Mouse (Mus musculus) neural tube, embryonic 12.5 days (tissue): ENCODE results near the gene Rell1. TPM values are rescaled to one million over a fixed set of nuclear protein-coding genes. Genes with fewer than 3 reads are reported as not detected.
A peak's percentile ranks its signal among the peaks of the same experiment; 100 is the strongest.

ENCODE experiments used
- ATAC-seq: fragments of 200-750 bp; cut with Nextera tagmentation; 2 replicates; pipeline ENCODE4 v1.8.0; 2017; ENCODE audit warnings: low read depth, mild to moderate bottlenecking, moderate TSS enrichment, moderate library complexity; ENCODE audit not compliant: low FRiP score
- H3K27ac ChIP-seq: fragments of 300-500 bp; sonication (generic); 2 replicates; pipeline ENCODE4 v1.5.1; 2016
- H3K27me3 ChIP-seq: fragments of 300-500 bp; sonication (generic); replicated peaks from 2 replicates; pipeline ENCODE4 v1.6.1; 2016; ENCODE audit warnings: mild to moderate bottlenecking
- H3K36me3 ChIP-seq: fragments of 300-500 bp; sonication (generic); 2 replicates; pipeline ENCODE4 v1.6.1; 2016; ENCODE audit warnings: mild to moderate bottlenecking
- H3K4me1 ChIP-seq: fragments of 300-500 bp; sonication (generic); 2 replicates; pipeline ENCODE4 v1.6.1; 2016
- H3K4me2 ChIP-seq: fragments of 300-500 bp; sonication (generic); replicated peaks from 2 replicates; pipeline ENCODE4 v1.6.1; 2016; ENCODE audit warnings: mild to moderate bottlenecking
- H3K4me3 ChIP-seq: fragments of 300-500 bp; sonication (generic); 2 replicates; pipeline ENCODE4 v1.5.1; 2016
- H3K9ac ChIP-seq: fragments of 300-500 bp; sonication (generic); 2 replicates; pipeline ENCODE4 v1.6.1; 2016; ENCODE audit warnings: mild to moderate bottlenecking
- H3K9me3 ChIP-seq: fragments of 300-500 bp; sonication (generic); 2 replicates; pipeline ENCODE4 v1.6.1; 2016; ENCODE audit warnings: mild to moderate bottlenecking
- WGBS: fragments of 180-500 bp; shearing (Covaris S2); methylation state at CpG from one replicate; pipeline ENCODE4 v1.1.7; 2016; 5-methylcytosine and 5-hydroxymethylcytosine counted together
- polyA plus RNA-seq: library from polyadenylated mRNA; unstranded; fragments of >200 nt; fragmentation: Nextera tagmentation; extraction: Ambion mirVana; gene quantifications from 2 replicates; pipeline ENCODE4 v1.2.1, GENCODE M21; 2016

The Rell1 gene
- polyA plus RNA-seq = 13.2 and 16.4 TPM in 2 replicates

DNA sequence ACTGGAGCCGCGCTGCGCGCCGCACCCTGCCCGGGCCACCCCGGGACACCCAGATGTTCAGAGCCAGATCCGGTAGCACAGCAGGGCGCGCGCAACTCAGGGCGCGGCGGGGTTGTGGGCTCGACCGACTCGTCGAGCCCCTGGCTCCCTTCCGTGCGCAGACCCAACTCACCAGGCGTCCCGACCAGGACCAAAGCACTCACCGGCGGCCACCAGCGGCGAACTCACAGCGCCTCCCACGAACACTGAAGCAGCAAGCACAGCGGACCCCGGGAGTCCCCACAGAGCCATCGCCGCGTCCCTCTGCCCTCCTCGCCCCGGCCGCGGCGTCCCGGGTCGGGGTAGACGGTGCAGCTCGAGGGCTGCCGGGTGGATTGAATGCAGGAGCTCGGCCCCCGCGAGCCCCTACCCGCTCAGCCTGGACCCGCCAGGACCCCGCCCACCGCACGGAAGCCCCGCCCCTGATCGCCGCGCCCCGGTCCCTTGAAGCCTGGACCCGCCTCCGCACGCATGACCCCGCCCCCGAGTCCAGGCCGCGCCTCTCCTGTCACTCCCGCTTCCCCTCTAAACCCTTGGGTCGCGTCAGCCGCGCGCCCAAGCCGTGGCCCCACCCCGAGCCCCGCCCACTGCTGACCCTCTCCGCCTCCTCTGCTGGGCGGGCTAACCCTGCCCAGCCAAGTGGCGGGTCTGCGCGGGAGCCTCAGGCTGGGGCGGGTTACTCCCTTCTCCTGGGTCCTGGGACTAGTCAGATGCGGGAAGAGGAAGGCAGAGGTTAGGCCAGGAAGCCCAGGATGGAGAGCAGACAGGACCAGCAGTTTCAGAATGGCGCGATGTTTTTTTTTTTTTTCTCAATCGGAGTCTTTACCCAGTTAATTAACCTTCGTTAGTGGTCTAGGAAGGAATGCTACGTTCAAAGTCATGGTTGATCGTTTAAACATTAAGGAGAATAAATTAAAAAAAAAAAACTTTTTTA is at the start of gene Rell1:
TSS of gene Rell1 (minus strand) at position 455 of the 973 bp plus-strand sequence.
- peak; percentile 96 for ATAC-seq
- H3K36me3 ChIP-seq = no peaks in the 10 kb centered on the region
- peak within 1 kb of the TSS; percentile 72 for H3K9ac ChIP-seq
- WGBS = 1% methylated on average over 83 of the region's 85 CpGs
- H3K4me3 ChIP-seq = peak within 1 kb of the TSS; percentile 69
- H3K9me3 ChIP-seq = no peaks in the 10 kb centered on the region
- H3K4me1 ChIP-seq = 0 out of 2 replicates have a peak, but pooled peaks cover 10% of the 10 kb centered on the region
- no peaks in the 10 kb centered on the region for H3K27me3 ChIP-seq
- peak within 1 kb of the TSS; percentile 86 for H3K4me2 ChIP-seq
- H3K27ac ChIP-seq = no peak within 1 kb of the TSS

DNA sequence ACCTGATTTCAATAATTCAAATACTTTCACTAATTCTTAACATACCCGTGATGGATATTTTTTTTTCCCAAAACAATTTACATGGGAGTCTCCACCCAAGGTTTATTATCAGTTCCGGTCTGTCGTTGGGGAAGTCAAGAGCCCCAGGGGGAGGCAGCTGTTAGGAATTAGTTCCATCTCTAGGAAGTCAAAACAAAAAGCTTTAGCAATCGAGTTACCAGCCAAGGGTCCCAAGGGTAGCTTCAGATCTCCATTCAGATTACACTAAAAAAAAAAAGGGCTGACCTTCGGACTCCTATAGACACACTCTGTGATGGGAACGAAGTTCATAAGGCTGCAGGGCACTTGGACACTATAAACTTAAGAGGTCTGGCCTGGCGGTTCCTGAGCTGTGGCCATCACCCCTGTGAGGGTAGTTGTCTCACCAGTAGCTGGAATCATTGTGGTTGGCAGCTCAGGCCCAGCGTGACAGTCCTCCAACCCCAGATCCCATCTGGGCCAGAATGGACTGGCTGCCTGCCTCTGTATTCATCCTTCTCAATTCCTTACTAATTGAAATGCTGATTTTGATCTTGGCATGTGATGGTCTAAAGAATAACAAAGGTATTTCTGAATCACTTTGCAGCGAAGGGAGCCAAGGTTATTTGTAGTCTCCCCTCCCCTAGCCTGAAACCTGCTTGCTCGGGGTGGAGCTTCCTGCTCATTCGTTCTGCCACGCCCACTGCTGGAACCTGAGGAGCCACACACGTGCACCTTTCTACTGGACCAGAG is 44.1 kb upstream of the Rell1 start:
- no peak overlapping the region for H3K27ac ChIP-seq
- 82% methylated on average over 13 of the region's 13 CpGs for WGBS
- no peak overlapping the region for H3K4me2 ChIP-seq
- no peak overlapping the region for H3K9ac ChIP-seq
- H3K27me3 ChIP-seq = no peaks in the 10 kb centered on the region
- no peaks in the 10 kb centered on the region for H3K4me1 ChIP-seq
- no peaks in the 10 kb centered on the region for H3K36me3 ChIP-seq
- no peak for ATAC-seq
- no peak overlapping the region for H3K4me3 ChIP-seq
- H3K9me3 ChIP-seq = no peaks in the 10 kb centered on the region

DNA sequence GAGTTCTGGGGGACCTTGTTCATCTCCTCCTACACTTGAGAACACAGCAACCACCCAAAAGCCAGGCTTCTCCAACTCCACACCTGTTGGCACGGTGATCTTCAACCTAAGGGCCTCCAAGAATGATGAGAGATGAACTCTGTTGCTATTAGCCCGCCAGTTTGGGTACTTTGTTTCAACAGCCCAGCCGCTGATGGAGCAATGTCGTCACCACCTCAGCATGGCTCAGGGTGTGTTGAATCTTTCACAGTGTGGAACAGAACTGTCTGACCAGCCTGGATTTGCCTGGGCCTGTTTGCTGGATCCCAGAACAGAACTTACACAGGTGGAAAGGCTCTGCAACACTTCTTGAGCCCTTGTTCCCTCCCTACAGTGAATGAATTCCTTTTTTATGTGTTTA is 37.9 kb upstream of the Rell1 start:
- WGBS = 93% methylated on average over 4 of the region's 4 CpGs

GRCm38 (mm10) chr5:64003302-64003701 is 34.6 kb upstream of the Rell1 start:
- WGBS = 92% methylated on average over 8 of the region's 8 CpGs
- Histone ChIP-seq H3K36me3 (no peaks in the 10 kb centered on the region), H3K27me3 (no peaks in the 10 kb centered on the region), H3K4me3 (no peak overlapping the region), H3K27ac (no peak overlapping the region), H3K9ac (no peak overlapping the region), H3K4me1 (no peaks in the 10 kb centered on the region), H3K9me3 (no peaks in the 10 kb centered on the region), H3K4me2 (no peak overlapping the region)
- ATAC-seq = no peak

More for the DNA sequence above, 37.9 kb upstream of the Rell1 start:
- ATAC-seq = no peak
- H3K4me2 ChIP-seq = no peak overlapping the region
- H3K9me3 ChIP-seq = no peaks in the 10 kb centered on the region
- H3K9ac ChIP-seq = no peak overlapping the region
- no peaks in the 10 kb centered on the region for H3K27me3 ChIP-seq
- H3K4me1 ChIP-seq = no peaks in the 10 kb centered on the region
- no peak overlapping the region for H3K4me3 ChIP-seq
- no peak overlapping the region for H3K27ac ChIP-seq
- H3K36me3 ChIP-seq = no peaks in the 10 kb centered on the region

DNA sequence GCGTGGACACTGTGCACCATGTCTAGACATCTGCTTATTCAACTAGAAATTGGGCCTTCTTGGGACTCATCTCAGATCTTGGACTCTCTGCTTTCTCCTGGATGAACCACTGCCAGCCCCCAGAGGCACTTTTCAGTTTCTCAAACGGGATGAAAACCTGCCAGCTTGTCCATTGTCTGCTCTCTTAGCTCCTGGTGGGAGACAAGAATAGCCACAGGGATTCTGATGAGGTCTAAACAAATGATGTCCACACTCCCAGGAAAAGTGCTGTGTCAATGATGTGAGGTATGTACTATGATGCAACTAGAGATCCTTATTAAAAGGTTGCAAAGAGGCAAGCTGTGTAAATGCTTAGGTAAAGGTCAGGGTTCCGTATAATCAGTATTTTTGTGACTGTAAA is 25.2 kb upstream of the Rell1 start:
- Histone ChIP-seq H3K4me2 (no peak overlapping the region), H3K4me1 (0 out of 2 replicates have a peak, but pooled peaks cover 2% of the 10 kb centered on the region), H3K27ac (no peak overlapping the region), H3K9me3 (no peaks in the 10 kb centered on the region), H3K9ac (no peak overlapping the region), H3K36me3 (no peaks in the 10 kb centered on the region), H3K4me3 (no peak overlapping the region), H3K27me3 (no peaks in the 10 kb centered on the region)
- WGBS = 30% methylated on average over 3 of the region's 3 CpGs
- ATAC-seq = no peak

- 91% methylated on average over 3 of the region's 3 CpGs for WGBS
- Histone ChIP-seq H3K4me3 (no peak overlapping the region), H3K9ac (no peak overlapping the region), H3K27me3 (no peaks in the 10 kb centered on the region), H3K27ac (no peak overlapping the region), H3K4me1 (no peaks in the 10 kb centered on the region), H3K4me2 (no peak overlapping the region), H3K9me3 (no peaks in the 10 kb centered on the region), H3K36me3 (no peaks in the 10 kb centered on the region)
- ATAC-seq = no peak
Measured at GRCm38 (mm10) chr5:63990675-63991074, 22.0 kb upstream of the Rell1 start.

- H3K4me1 ChIP-seq = no peaks in the 10 kb centered on the region
- no peaks in the 10 kb centered on the region for H3K9me3 ChIP-seq
- no peak overlapping the region for H3K9ac ChIP-seq
- H3K4me3 ChIP-seq = no peak overlapping the region
- H3K27me3 ChIP-seq = no peaks in the 10 kb centered on the region
- ATAC-seq = no peak
- WGBS = 85% methylated on average over 6 of the region's 6 CpGs
- no peaks in the 10 kb centered on the region for H3K36me3 ChIP-seq
- no peak overlapping the region for H3K4me2 ChIP-seq
- no peak overlapping the region for H3K27ac ChIP-seq
Measured at GRCm38 (mm10) chr5:63986337-63986736, 17.6 kb upstream of the Rell1 start.

- no peaks in the 10 kb centered on the region for H3K4me1 ChIP-seq
- no peaks in the 10 kb centered on the region for H3K27me3 ChIP-seq
- no peak overlapping the region for H3K4me2 ChIP-seq
- H3K9me3 ChIP-seq = no peaks in the 10 kb centered on the region
- no peaks in the 10 kb centered on the region for H3K36me3 ChIP-seq
- H3K27ac ChIP-seq = no peak overlapping the region
- WGBS = 83% methylated on average over 11 of the region's 11 CpGs
- H3K9ac ChIP-seq = no peak overlapping the region
- H3K4me3 ChIP-seq = no peak overlapping the region
- ATAC-seq = no peak
Measured at GRCm38 (mm10) chr5:63982296-63982695, 13.6 kb upstream of the Rell1 start.

DNA sequence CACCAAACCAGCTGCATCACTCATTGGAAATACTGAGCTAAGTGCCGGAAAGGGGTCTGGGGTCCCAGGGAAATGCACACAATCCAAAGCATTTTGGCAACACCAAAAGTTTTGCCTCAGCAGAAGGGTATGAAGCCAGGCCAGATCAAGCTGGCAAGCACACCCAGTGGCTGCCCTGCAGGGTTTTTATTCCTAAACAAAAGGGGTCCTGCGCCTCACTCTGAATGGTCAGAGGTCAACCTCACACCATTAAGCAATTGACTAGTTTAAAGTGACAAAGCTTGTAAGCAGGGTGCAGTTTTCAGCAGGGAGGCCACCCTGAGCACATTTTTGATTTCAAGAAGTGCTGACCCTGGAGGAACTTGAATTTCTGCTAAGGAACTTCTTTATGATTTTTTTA is 2.3 kb upstream of the Rell1 start:
- H3K27me3 ChIP-seq = no peaks in the 10 kb centered on the region
- H3K9me3 ChIP-seq = no peaks in the 10 kb centered on the region
- ATAC-seq = no peak
- no peak overlapping the region for H3K4me2 ChIP-seq
- no peaks in the 10 kb centered on the region for H3K36me3 ChIP-seq
- H3K9ac ChIP-seq = no peak overlapping the region
- no peak overlapping the region for H3K4me3 ChIP-seq
- WGBS = 22% methylated on average over 2 of the region's 2 CpGs
- H3K27ac ChIP-seq = no peak overlapping the region
- 0 out of 2 replicates have a peak, but pooled peaks cover 10% of the 10 kb centered on the region for H3K4me1 ChIP-seq

GRCm38 (mm10) chr5:63970281-63970732 is 1.6 kb upstream of the Rell1 start:
- 0 out of 2 replicates have a peak, but pooled peaks cover 10% of the 10 kb centered on the region for H3K4me1 ChIP-seq
- H3K36me3 ChIP-seq = no peaks in the 10 kb centered on the region
- H3K9me3 ChIP-seq = no peaks in the 10 kb centered on the region
- no peaks in the 10 kb centered on the region for H3K27me3 ChIP-seq
- ATAC-seq = no peak
- no peak overlapping the region for H3K27ac ChIP-seq
- no peak overlapping the region for H3K4me3 ChIP-seq
- 5% methylated on average over 7 of the region's 7 CpGs for WGBS
- H3K4me2 ChIP-seq = no peak overlapping the region
- H3K9ac ChIP-seq = no peak overlapping the region

DNA sequence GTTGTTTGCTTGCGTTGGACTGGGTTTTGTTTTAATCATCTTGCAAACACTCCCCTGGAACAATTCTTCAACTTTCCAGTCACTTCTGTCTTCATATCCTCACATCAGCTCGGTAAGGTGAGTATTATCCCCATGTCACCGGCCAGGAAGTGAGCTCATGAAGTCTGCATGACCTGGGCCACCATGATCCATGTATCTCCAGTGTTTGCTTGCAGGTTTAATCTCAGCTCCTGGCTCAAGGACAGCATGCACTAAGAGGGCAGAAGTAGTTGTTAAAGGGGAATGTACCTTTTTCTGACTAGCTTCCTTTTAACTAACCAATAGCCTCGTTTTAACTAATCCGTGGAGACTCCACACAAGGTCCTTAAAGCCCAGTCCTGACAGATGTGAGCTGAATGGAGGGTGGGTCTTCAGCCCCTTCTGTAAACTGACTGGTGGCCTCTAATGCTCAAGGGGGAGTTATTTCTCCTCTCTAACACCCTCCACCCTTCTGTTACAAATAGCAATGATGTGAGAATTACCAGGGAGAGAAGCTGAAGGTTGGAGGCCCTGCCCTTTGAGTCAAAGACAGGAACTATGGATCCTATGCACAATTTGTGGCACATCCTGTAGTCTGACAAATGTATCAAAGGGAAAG is 897 bp upstream of the Rell1 start:
- H3K36me3 ChIP-seq = no peaks in the 10 kb centered on the region
- H3K27me3 ChIP-seq = no peaks in the 10 kb centered on the region
- H3K4me2 ChIP-seq = peak overlapping the region; percentile 86
- H3K4me1 ChIP-seq = 0 out of 2 replicates have a peak, but pooled peaks cover 10% of the 10 kb centered on the region
- no peak overlapping the region for H3K27ac ChIP-seq
- WGBS = 32% methylated on average over 5 of the region's 5 CpGs
- H3K9ac ChIP-seq = no peak overlapping the region
- H3K9me3 ChIP-seq = no peaks in the 10 kb centered on the region
- no peak overlapping the region; the same call in 1 of the 2 replicates for H3K4me3 ChIP-seq
- ATAC-seq = no peak
